ENCODE assay signal across 28 mouse cellular contexts in the genomic region with DNA sequence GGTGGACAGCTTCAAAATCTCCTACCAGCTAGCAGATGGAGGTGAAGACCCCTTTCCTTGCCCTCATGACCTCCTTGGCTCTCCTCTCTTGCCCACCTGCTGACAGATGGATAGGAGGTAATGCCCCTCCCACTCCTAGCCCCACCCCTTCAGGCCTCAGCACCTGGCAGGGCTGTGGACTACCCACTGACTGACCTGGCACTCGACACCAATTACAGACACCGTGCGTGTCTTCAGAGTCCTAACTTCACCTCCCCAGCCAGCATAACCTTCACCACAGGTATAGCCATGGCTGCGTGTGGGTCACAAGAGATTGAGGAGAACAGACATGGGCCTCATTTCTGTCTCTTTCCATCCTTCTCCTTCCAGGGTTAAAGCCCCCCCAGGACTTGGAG. TPM values are rescaled to one million over a fixed set of nuclear protein-coding genes. Genes with fewer than 3 reads are reported as not detected.
A peak's percentile ranks its signal among the peaks of the same experiment; 100 is the strongest.
DNase-seq lines count a peak whose midpoint lies in the region.
"Had no signal": no experiment of that assay in that cellular context is flagged by ENCODE, and none has a peak within 500 bp of the region (broad histone marks: within the 10 kb centered on the region; RNA-seq: fewer than 3 reads in every experiment).

No protein-coding gene starts in this region.

- intact Hi-C loops in heart, postnatal 36 days (cut with DNase I), result loop anchor here (5.0 kb wide), 1 partner anchor 87 kb away; no protein-coding TSS in a partner anchor

- DNase-seq in adrenal gland, adult 2 months, result peak; percentile 43
- DNase-seq in adrenal gland, adult 8-10 months, result no peak
- DNase-seq in heart, adult 11 months, result peak; percentile 77
- no peak for DNase-seq in heart, postnatal 36 days
- peak; percentile 33 for DNase-seq in testis, postnatal 10 days (ENCODE audit: low spot score)
- no peak for DNase-seq in testis, postnatal 14 days (ENCODE audit: low spot score)
- DNase-seq in ovary, postnatal 36 days (ENCODE audit: low spot score), result no peak
- DNase-seq: B cell, adult 2 months; cerebellum, adult 11 months; cerebellum, adult 2 months; cerebellum, adult 9-11 months; cerebellum, postnatal 25 days; gastrocnemius, postnatal 10 days; gastrocnemius, postnatal 36 days; heart, postnatal 10 days had no signal

RNA-seq across cellular contexts. Expression of gene Cyp21a1, which starts 4.8 kb away (rescaled TPM):
- total RNA-seq in adrenal gland, adult 2 months (2021), result over 10,000 TPM in 1 of 2 experiments, 1,000 to 10,000 TPM in 1; 5,616 to 11,133 TPM
- polyA plus RNA-seq in adrenal gland, adult 2 months (2012; rRNA removed), result 14,410 and 19,594 TPM in 2 replicates
- total RNA-seq in adrenal gland, adult 8-10 months (2022), result over 10,000 TPM in 2 of 4 experiments, 1,000 to 10,000 TPM in 2; 6,868 to 18,233 (median 12,184) TPM
- not detected for total RNA-seq in heart, postnatal 36 days (2021)
- total RNA-seq: CH12.LX; common myeloid progenitor, adult 5-6 weeks; G1E; gastrocnemius, postnatal 36 days; granulocyte monocyte progenitor cell, adult 5-6 weeks; heart, postnatal 10 days; hematopoietic stem cell, adult 5-6 weeks had no signal
- polyA plus RNA-seq: cerebellum, adult 2 months; embryonic facial prominence, embryonic 12.5 days; forebrain, embryonic 12.5 days; forebrain, embryonic 15.5 days; G1E; heart, embryonic 15.5 days; hindbrain, embryonic 12.5 days; hindbrain, embryonic 15.5 days; intestine, embryonic 14.5 days; Patski had no signal

RNA-seq across cellular contexts. Expression of gene Stk19, which starts 37.2 kb away (rescaled TPM):
- total RNA-seq in adrenal gland, adult 2 months (2021), result 10 to 100 TPM; 38.5 to 55.1 TPM
- 139 and 176 TPM in 2 replicates for polyA plus RNA-seq in adrenal gland, adult 2 months (2012; rRNA removed)
- 10 to 100 TPM; 43.2 to 75.9 (median 64.6) TPM for total RNA-seq in adrenal gland, adult 8-10 months (2022)
- 10 to 100 TPM in 1 of 2 experiments, 1 to 10 TPM in 1; 10.0 to 11.1 TPM for total RNA-seq in heart, postnatal 36 days (2021)

RNA-seq across cellular contexts. Expression of gene Dxo, which starts 37.3 kb away (rescaled TPM):
- 100 to 1,000 TPM in 1 of 2 experiments, 10 to 100 TPM in 1; 47.0 to 126 TPM for total RNA-seq in adrenal gland, adult 2 months (2021)
- polyA plus RNA-seq in adrenal gland, adult 2 months (2012; rRNA removed), result 82.7 and 107 TPM in 2 replicates
- total RNA-seq in adrenal gland, adult 8-10 months (2022), result 10 to 100 TPM; 48.2 to 76.5 (median 67.0) TPM
- total RNA-seq in heart, postnatal 36 days (2021), result 10 to 100 TPM; 12.4 to 17.3 TPM

RNA-seq across cellular contexts. Expression of gene Skiv2l, which starts 50.5 kb away (rescaled TPM):
- 10 to 100 TPM; 62.1 to 65.8 TPM for total RNA-seq in adrenal gland, adult 2 months (2021)
- 105 and 112 TPM in 2 replicates for polyA plus RNA-seq in adrenal gland, adult 2 months (2012; rRNA removed)
- 10 to 100 TPM; 67.2 to 85.0 (median 83.5) TPM for total RNA-seq in adrenal gland, adult 8-10 months (2022)
- total RNA-seq in heart, postnatal 36 days (2021), result 10 to 100 TPM; 22.6 to 24.5 TPM

RNA-seq across cellular contexts. Expression of gene Nelfe, which starts 50.7 kb away (rescaled TPM):
- 10 to 100 TPM; 55.5 to 67.6 TPM for total RNA-seq in adrenal gland, adult 2 months (2021)
- 22.8 and 31.5 TPM in 2 replicates for polyA plus RNA-seq in adrenal gland, adult 2 months (2012; rRNA removed)
- total RNA-seq in adrenal gland, adult 8-10 months (2022), result 10 to 100 TPM; 41.7 to 59.8 (median 53.8) TPM
- total RNA-seq in heart, postnatal 36 days (2021), result 10 to 100 TPM; 13.7 to 15.3 TPM

Comparison
In these comparisons a context has a peak if more than half of its experiments do, and no peak if none do; other contexts are left out.
1. DNase-seq: peak in adrenal gland, adult 2 months (single experiment), heart, adult 11 months (single experiment) and testis, postnatal 10 days (single experiment); none in adrenal gland, adult 8-10 months (single experiment), heart, postnatal 36 days (0 of 2), testis, postnatal 14 days (single experiment) and ovary, postnatal 36 days (single experiment).
2. RNA of gene Cyp21a1, which starts 4.8 kb away (total RNA-seq): 6,868 to 18,233 TPM in adrenal gland, adult 8-10 months and 5,616 to 11,133 TPM in adrenal gland, adult 2 months; not detected in heart, postnatal 36 days; every median in the first group is over 1,000 times any median in the second.